Mouse (Mus musculus) MEL (cell line): ENCODE data around the gene Abca7. TPM values are rescaled to one million over a fixed set of nuclear protein-coding genes. Genes with fewer than 3 reads are reported as not detected.

ENCODE experiments used
- DNase-seq: peaks from one replicate; pipeline ENCODE4 v3.0.0; 2011; ENCODE audit warnings: low read depth, low spot score
- H3K27ac ChIP-seq: 2 replicates; pipeline ENCODE4 v1.5.1; 2012; ENCODE audit warnings: low read depth, mild to moderate bottlenecking, control low read depth, low read length, moderate library complexity; ENCODE audit not compliant: control insufficient read depth
- H3K27me3 ChIP-seq, 2 experiments: fragments of 150-350 bp in 1 of 2; sonication (generic) in 1 of 2; 2 replicates each; pipeline ENCODE4 v1.6.1; 2012; ENCODE audit warnings: low read length in 2 of 2, mild to moderate bottlenecking in 2 of 2, improper control_type of control experiment in 1 of 2, moderate library complexity in 1 of 2; ENCODE audit not compliant: insufficient read depth in 2 of 2, control insufficient read depth in 1 of 2
- H3K36me3 ChIP-seq, 2 experiments: 2 replicates each; pipeline ENCODE4 v1.6.1; 2012 to 2014; ENCODE audit warnings: low read length in 2 of 2, improper control_type of control experiment in 1 of 2, inconsistent platforms in 1 of 2, mild to moderate bottlenecking in 1 of 2; ENCODE audit not compliant: insufficient read depth in 2 of 2, control insufficient read depth in 1 of 2
- H3K4me1 ChIP-seq, 2 experiments: fragments of 150-350 bp in 1 of 2; sonication (generic) in 1 of 2; 2 replicates each; pipeline ENCODE4 v1.6.1; 2012; ENCODE audit warnings: low read length in 2 of 2, improper control_type of control experiment in 1 of 2, mild to moderate bottlenecking in 1 of 2; ENCODE audit not compliant: insufficient read depth in 2 of 2, control insufficient read depth in 1 of 2
- H3K4me3 ChIP-seq, 2 experiments: fragments of 150-350 bp in 1 of 2; sonication (generic) in 1 of 2; 2 replicates each; pipeline ENCODE4 v1.5.1; 2012; ENCODE audit warnings: low read depth in 2 of 2, low read length in 2 of 2, mild to moderate bottlenecking in 2 of 2, moderate library complexity in 2 of 2, control low read depth in 1 of 2, improper control_type of control experiment in 1 of 2; ENCODE audit not compliant: control insufficient read depth in 1 of 2, insufficient read depth in 1 of 2
- H3K79me2 ChIP-seq: 2 replicates; pipeline ENCODE4 v1.6.1; 2012; ENCODE audit warnings: mild to moderate bottlenecking, low read length, moderate library complexity; ENCODE audit not compliant: control insufficient read depth, poor library complexity, insufficient read depth
- H3K9ac ChIP-seq: 2 replicates; pipeline ENCODE4 v1.6.1; 2012; ENCODE audit warnings: low read depth, mild to moderate bottlenecking, control low read depth, low read length, moderate library complexity; ENCODE audit not compliant: control insufficient read depth, poor library complexity, severe bottlenecking
- H3K9me3 ChIP-seq: fragments of 150-350 bp; sonication (generic); replicated peaks from 2 replicates; pipeline ENCODE4 v1.6.1; 2012; ENCODE audit warnings: mild to moderate bottlenecking, low read length, improper control_type of control experiment, moderate library complexity; ENCODE audit not compliant: insufficient read depth
- BHLHE40 ChIP-seq: IDR thresholded peaks from 2 replicates; pipeline ENCODE4 v1.6.1; 2012; ENCODE audit warnings: low read depth, mild to moderate bottlenecking, inconsistent platforms, low read length, improper control_type of control experiment, borderline replicate concordance
- CHD1 ChIP-seq: IDR thresholded peaks from 2 replicates; pipeline ENCODE4 v1.6.1; 2012; ENCODE audit warnings: low read depth, mild to moderate bottlenecking, inconsistent platforms, low read length, improper control_type of control experiment
- CTCF ChIP-seq, 3 experiments: IDR thresholded peaks in 2 of 3; conservative IDR thresholded peaks in 1 of 3; 2 replicates each; pipeline ENCODE4 v1.5.1; 2011 to 2012; ENCODE audit warnings: low read length in 3 of 3, low read depth in 2 of 3, mild to moderate bottlenecking in 2 of 3, improper control_type of control experiment in 1 of 3, inconsistent platforms in 1 of 3, mixed read lengths in 1 of 3, moderate library complexity in 1 of 3; ENCODE audit not compliant: control insufficient read depth in 1 of 3, insufficient read depth in 1 of 3, poor library complexity in 1 of 3, severe bottlenecking in 1 of 3
- E2F4 ChIP-seq: IDR thresholded peaks from 2 replicates; pipeline ENCODE4 v1.6.1; 2011; ENCODE audit warnings: low read depth, low read length, improper control_type of control experiment, borderline replicate concordance
- ELF1 ChIP-seq: IDR thresholded peaks from 2 replicates; pipeline ENCODE4 v1.6.1; 2014; ENCODE audit warnings: low read depth, mild to moderate bottlenecking, inconsistent platforms, low read length, improper control_type of control experiment, moderate library complexity
- GABPA ChIP-seq: IDR thresholded peaks from 2 replicates; pipeline ENCODE4 v1.6.1; 2012; ENCODE audit warnings: low read depth, mild to moderate bottlenecking, inconsistent platforms, low read length, improper control_type of control experiment, moderate library complexity
- KAT2A ChIP-seq: conservative IDR thresholded peaks from 2 replicates; pipeline ENCODE4 v1.6.1; 2012; ENCODE audit warnings: low read depth, low read length, improper control_type of control experiment, inconsistent platforms
- MAZ ChIP-seq: IDR thresholded peaks from 2 replicates; pipeline ENCODE4 v1.6.1; 2012; ENCODE audit warnings: low read depth, mild to moderate bottlenecking, inconsistent platforms, low read length, improper control_type of control experiment
- MEF2A ChIP-seq: IDR thresholded peaks from 2 replicates; pipeline ENCODE4 v1.6.1; 2014; ENCODE audit warnings: low read depth, mild to moderate bottlenecking, inconsistent platforms, low read length, improper control_type of control experiment; ENCODE audit not compliant: poor library complexity, insufficient replicate concordance, severe bottlenecking; ENCODE audit errors: extremely low read depth
- MXI1 ChIP-seq: IDR thresholded peaks from 2 replicates; pipeline ENCODE4 v1.6.1; 2011; ENCODE audit warnings: mild to moderate bottlenecking, low read depth, low read length, improper control_type of control experiment
- MYB ChIP-seq: IDR thresholded peaks from 2 replicates; pipeline ENCODE4 v1.6.1; 2011; ENCODE audit warnings: mild to moderate bottlenecking, low read depth, low read length, improper control_type of control experiment
- NELFE ChIP-seq: IDR thresholded peaks from 2 replicates; pipeline ENCODE4 v1.6.1; 2011; ENCODE audit warnings: low read depth, low read length, improper control_type of control experiment
- POLR2A ChIP-seq, 2 experiments: IDR thresholded peaks; 2 replicates each; pipeline ENCODE4 v1.6.1; 2011 to 2012; ENCODE audit warnings: low read length in 2 of 2, mild to moderate bottlenecking in 2 of 2, control low read depth in 1 of 2, improper control_type of control experiment in 1 of 2, low read depth in 1 of 2, moderate library complexity in 1 of 2; ENCODE audit not compliant: control insufficient read depth in 1 of 2, insufficient read depth in 1 of 2, poor library complexity in 1 of 2
- POLR2AphosphoS2 ChIP-seq: IDR thresholded peaks from 2 replicates; pipeline ENCODE4 v1.6.1; 2011; ENCODE audit warnings: low read length, improper control_type of control experiment
- RAD21 ChIP-seq: IDR thresholded peaks from 2 replicates; pipeline ENCODE4 v1.6.1; 2011; ENCODE audit warnings: mild to moderate bottlenecking, low read depth, low read length, improper control_type of control experiment
- UBTF ChIP-seq: IDR thresholded peaks from 2 replicates; pipeline ENCODE4 v1.6.1; 2012; ENCODE audit warnings: low read depth, mild to moderate bottlenecking, inconsistent platforms, low read length, improper control_type of control experiment, moderate library complexity, borderline replicate concordance; ENCODE audit not compliant: insufficient read depth
- ZC3H11A ChIP-seq: IDR thresholded peaks from 2 replicates; pipeline ENCODE4 v1.6.1; 2012; ENCODE audit warnings: low read depth, mild to moderate bottlenecking, inconsistent platforms, low read length, improper control_type of control experiment
- ZKSCAN1 ChIP-seq: IDR thresholded peaks from 2 replicates; pipeline ENCODE4 v1.6.1; 2012; ENCODE audit warnings: low read depth, mild to moderate bottlenecking, inconsistent platforms, low read length, improper control_type of control experiment, moderate library complexity
- ZMIZ1 ChIP-seq: IDR thresholded peaks from 2 replicates; pipeline ENCODE4 v1.6.1; 2012; ENCODE audit warnings: low read depth, mild to moderate bottlenecking, inconsistent platforms, low read length, improper control_type of control experiment, moderate library complexity
- ZNF384 ChIP-seq: IDR thresholded peaks from 2 replicates; pipeline ENCODE4 v1.6.1; 2012; ENCODE audit warnings: low read depth, mild to moderate bottlenecking, inconsistent platforms, low read length, improper control_type of control experiment
- polyA plus RNA-seq, 2 experiments: library from polyadenylated mRNA; stranded (reverse) in 1 of 2; unstranded in 1 of 2; fragments of >175 nt in 1 of 2; fragments of >200 nt in 1 of 2; gene quantifications; 2 replicates each; pipeline versions ENCODE4 v1.2.1 to v1.2.4; 2012; ENCODE audit warnings: low replicate concordance in 2 of 2, low read depth in 1 of 2; ENCODE audit not compliant: insufficient read length in 2 of 2, insufficient read depth in 1 of 2, missing spikeins in 1 of 2
- total RNA-seq: library from RNA; depleted of rRNA; stranded (reverse); fragments of 300-350 nt; gene quantifications from 2 replicates; pipeline ENCODE4 v1.2.3, GENCODE M21; 2012

The Abca7 gene
- total and polyA plus RNA-seq, 3 experiments = 7.7 to 16.8 TPM; not detected in 1

DNA sequence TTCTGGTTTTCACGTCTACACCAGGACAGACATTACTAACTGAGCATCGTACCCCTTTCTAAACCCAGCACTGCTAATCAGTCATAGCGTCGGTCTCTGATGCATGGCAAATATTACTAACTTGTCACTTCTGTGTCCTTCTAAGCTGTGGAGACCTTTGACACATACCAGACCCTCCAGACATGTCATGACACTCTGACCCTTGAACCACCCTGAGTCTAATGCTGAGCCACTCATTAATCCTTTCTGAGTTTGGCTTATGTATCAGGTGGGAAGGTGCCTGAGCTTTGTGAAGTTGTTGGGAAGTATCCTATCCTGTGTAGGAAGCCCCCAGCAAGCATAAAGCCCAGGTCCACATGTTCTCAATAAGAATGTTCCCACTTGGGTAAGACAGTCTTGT is 46.4 kb upstream of the Abca7 start:
- TF ChIP-seq UBTF = no peak
- no peak for TF ChIP-seq ZNF384
- TF ChIP-seq POLR2A (IDR thresholded peaks at IDR 0.05; ENCODE audit: control insufficient read depth in 1 of 2, insufficient read depth in 1 of 2, low read depth in 1 of 2, low read length in 2 of 2, poor library complexity in 1 of 2) = no peak
- TF ChIP-seq RAD21 = no peak
- TF ChIP-seq KAT2A = no peak
- no peak for TF ChIP-seq ZKSCAN1
- TF ChIP-seq MXI1 = no peak
- no peak for TF ChIP-seq NELFE
- TF ChIP-seq POLR2AphosphoS2 = no peak
- TF ChIP-seq, all 39 proteins: peak for 0
- Histone ChIP-seq H3K4me3 (no peak overlapping the region), H3K9me3 (no peaks in the 10 kb centered on the region), H3K27ac (no peak overlapping the region), H3K4me1 (no peaks in the 10 kb centered on the region), H3K79me2 (no peaks in the 10 kb centered on the region), H3K36me3 (no peaks in the 10 kb centered on the region), H3K27me3 (no peaks in the 10 kb centered on the region), H3K9ac (no peak overlapping the region)
- DNase-seq = no peak

DNA sequence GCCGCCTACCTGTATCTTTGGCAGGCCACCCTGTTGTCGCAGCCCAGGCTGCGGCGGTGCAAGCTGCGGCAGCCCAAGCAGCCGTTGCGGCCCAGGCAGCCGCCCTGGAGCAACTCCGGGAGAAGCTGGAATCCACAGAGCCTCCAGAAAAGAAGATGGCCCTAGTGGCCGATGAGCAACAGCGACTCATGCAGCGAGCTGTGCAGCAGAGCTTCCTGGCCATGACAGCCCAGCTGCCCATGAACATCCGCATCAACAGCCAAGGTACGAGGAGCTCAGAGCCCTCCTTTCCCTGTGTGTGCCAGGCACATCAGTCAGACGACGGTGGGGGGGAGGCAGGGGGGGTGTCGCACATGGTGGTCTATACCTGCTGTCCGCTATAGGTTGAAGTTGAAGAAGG is 45.6 kb upstream of the Abca7 start:
- no peak overlapping the region for H3K9ac ChIP-seq
- no peak for TF ChIP-seq NELFE
- TF ChIP-seq CTCF (IDR thresholded peaks at IDR 0.05 in 2 of 3, conservative IDR thresholded peaks at IDR 0.05 in 1 of 3; ENCODE audit: control insufficient read depth in 1 of 3, insufficient read depth in 1 of 3, low read depth in 2 of 3, low read length in 3 of 3, poor library complexity in 1 of 3, severe bottlenecking in 1 of 3) = no peak
- TF ChIP-seq E2F4 = no peak
- TF ChIP-seq BHLHE40 = no peak
- no peak for TF ChIP-seq ZMIZ1
- TF ChIP-seq MEF2A = no peak
- TF ChIP-seq CHD1 = no peak
- TF ChIP-seq GABPA = no peak
- no peak for TF ChIP-seq MYB
- TF ChIP-seq MXI1 = no peak
- no peak for TF ChIP-seq MAZ
- TF ChIP-seq ELF1 = no peak
- TF ChIP-seq ZC3H11A = no peak
- TF ChIP-seq POLR2A (IDR thresholded peaks at IDR 0.05; ENCODE audit: control insufficient read depth in 1 of 2, insufficient read depth in 1 of 2, low read depth in 1 of 2, low read length in 2 of 2, poor library complexity in 1 of 2) = no peak
- TF ChIP-seq, all 39 proteins: peak for 0
- DNase-seq = no peak
- no peaks in the 10 kb centered on the region for H3K36me3 ChIP-seq
- H3K9me3 ChIP-seq = no peaks in the 10 kb centered on the region
- H3K27me3 ChIP-seq = no peaks in the 10 kb centered on the region
- no peaks in the 10 kb centered on the region for H3K4me1 ChIP-seq
- H3K79me2 ChIP-seq = no peaks in the 10 kb centered on the region
- no peak overlapping the region for H3K4me3 ChIP-seq
- no peak overlapping the region for H3K27ac ChIP-seq
